Mouse (Mus musculus): ENCODE data around the gene Timm17b.

Timm17b gene

DNA sequence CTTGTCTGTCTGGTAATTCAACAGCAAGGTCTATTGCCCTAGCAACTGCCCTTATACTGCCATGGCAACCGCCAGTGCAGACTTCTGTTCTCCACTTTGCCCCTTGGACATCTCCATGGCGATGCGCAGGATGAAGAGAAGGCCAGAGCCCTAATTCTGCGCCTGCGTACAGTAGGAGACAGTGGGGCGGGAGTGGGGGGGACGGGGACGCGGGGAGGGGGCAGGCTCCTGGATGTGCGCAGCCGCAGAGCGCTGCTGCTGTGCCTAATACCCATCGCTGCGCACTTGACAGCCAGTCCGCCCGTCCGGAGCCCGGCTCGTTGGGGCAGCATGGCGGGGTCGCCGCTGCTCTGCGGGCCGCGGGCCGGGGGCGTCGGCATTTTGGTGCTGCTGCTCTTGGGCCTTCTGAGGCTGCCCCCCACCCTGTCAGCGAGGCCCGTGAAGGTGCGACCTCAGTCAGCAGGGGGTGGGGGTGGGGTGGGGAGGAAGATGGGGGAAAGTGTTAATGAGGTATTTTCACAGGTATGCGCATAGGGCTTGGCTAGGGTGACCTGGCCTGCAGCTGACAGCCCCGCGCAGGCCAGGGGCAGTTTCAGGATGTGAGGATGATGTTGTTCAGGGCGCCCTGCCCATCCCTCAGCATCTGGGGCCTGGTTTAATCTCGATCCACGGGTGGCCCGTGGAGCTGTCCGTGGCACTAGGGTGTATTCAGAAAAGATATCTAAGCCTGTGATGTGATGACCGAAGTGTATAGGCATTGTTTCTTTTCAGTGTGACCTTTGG lies 20.6 kb downstream of the Timm17b start, which contains the start of gene Pcsk1n:
Pcsk1n (plus strand) TSS at position 222 of the 783 bp plus-strand sequence.
- DNase-seq (ENCODE audit: low read depth, low spot score): peak; percentile 62

GRCm38 (mm10) chrX:7922032-7922431 lies 22.9 kb downstream of the Timm17b start:
- DNase-seq (ENCODE audit: low read depth, low spot score): no peak

- DNase-seq (ENCODE audit: low read depth, low spot score): no peak
These were observed 27.1 kb downstream of the Timm17b start for GRCm38 (mm10) chrX:7926266-7926665.

- no peak for DNase-seq (ENCODE audit: low read depth, low spot score)
These were observed 28.0 kb downstream of the Timm17b start for GRCm38 (mm10) chrX:7927116-7927515.

DNA sequence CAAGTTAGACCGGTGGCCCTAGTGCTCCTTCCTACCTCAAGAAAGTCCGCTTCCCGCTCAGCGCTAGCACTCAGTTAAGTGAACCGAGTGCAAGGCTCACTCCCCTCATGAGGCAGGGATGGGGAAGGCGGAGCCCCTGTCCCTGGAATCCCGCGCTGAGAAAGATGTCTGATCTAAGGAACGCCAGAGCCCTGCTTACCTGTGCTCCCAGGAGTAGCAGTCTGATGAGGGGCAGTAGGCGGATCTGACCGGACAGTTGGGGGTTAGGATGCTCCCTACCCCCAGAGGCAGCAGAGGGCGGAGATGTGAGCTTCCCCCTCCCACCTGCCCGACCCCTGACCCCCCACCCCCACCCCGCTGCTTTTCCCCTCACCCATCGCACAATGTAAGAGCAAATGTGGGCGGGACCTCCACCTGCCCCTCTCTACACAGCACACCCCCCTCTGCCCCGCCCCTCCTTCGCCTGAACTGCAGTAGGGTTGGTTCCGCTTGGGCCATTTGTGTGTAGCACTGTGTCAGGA lies 29.2 kb downstream of the Timm17b start, which contains the start of gene Eras:
Eras (minus strand) TSS at position 338 of the 521 bp plus-strand sequence.
- no peak for DNase-seq (ENCODE audit: low read depth, low spot score)

DNA sequence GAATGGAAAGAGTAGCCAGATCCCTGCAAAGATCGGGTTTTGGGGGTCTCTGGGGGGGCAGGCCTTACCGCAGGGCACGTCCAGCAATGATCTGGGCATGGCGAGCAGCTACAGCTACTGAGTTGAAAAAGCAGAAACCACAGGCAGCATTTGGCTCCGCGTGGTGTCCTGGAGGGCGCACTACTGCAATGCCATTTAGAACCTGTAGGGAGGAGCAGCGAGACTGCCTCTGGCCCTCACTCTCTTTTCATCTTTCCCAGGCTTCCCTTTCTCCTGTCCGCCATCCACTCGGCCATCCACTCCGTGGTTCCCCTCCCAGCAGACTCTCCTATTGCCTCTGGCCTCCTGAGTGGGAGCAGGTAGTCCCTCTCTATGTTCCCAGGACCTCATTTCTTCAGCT lies 37.7 kb downstream of the Timm17b start:
- DNase-seq (ENCODE audit: low read depth, low spot score): no peak

DNA sequence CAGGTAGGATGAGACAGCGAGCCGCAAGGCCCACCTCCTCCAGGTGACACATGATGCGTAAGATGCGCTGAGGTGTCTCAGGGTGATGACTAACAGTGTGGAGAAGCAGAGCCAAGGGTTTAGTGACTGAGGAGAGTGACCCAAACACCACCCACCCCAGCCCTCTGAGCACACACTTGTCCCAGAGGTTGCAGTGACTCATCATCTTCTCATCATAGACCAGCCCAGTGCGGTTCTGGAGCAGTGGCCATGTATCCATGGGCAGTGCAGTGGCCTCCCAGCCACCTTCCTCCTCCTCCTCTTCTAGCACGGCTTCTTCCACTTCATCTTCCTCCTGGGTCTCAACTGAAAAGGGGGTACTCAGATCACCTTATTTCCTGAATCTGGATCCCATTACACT lies 38.5 kb downstream of the Timm17b start:
- DNase-seq (ENCODE audit: low read depth, low spot score): no peak

- no peak for DNase-seq (ENCODE audit: low read depth, low spot score)
These were observed 46.5 kb downstream of the Timm17b start for GRCm38 (mm10) chrX:7945618-7946017.

DNA sequence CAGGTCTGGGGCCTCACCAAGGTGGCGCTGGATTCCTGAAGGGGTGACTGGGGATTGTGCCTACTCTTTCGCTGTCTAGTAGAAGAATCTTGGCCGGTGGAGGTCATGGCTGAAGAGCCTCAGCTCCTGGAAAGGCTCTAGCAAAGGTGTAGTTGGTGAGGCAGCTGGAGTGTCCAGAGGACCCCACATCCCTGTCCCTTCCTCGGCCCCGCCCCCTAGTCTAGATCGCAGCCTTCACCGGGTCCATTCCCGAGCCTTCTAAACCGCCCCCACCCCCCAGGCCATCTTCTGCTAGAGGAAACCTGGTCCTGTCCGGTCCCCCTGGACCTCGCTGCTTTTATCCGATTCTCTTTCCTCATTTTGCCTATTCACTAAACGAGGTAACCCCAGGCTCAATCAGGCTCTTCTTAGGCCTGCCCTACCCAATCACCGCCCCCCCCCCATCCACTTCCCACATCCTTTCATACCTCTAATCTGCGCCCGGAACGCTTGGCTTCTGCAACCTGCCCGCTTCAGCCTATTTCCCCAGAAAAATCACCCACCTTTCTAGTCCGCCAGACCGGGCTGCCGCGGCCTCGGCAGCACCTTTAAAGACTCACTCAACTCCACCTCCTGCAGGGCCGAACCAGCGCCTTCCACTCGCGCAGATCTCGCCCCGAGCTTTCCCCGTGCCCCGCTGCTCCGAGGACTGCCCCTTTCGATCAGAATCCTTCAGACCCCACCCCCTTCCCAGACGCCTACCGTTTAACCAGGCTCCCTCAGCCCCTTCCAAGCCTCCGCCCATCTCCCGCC lies 48.1 kb downstream of the Timm17b start, which contains the start of gene Hdac6:
Hdac6 (minus strand) TSS at position 782 of the 792 bp plus-strand sequence.
- no peak for DNase-seq (ENCODE audit: low read depth, low spot score)

GRCm38 (mm10) chrX:7947900-7948492 lies 48.8 kb downstream of the Timm17b start:
- peak; percentile 81 for DNase-seq (ENCODE audit: low read depth, low spot score)

DNA sequence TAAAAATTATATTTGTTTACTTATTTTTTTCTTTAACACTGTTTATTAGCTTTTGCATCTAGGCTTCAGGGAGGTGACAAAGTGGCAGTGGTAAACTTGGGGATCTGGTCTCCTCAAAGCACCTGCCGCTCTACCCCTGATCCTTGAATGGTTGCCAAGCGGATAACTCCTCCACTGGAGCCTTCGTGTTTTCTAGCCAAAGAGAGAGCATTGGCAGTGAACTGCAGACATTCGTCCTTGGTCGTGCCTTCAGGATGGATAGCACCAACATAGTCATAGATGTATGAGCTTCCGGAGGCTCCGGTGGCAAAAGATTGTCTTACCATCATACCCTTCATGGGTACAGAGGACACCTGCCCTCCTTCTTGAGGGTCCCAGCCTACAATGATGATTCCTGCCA lies 50.9 kb downstream of the Timm17b start:
- no peak for DNase-seq (ENCODE audit: low read depth, low spot score)
